In genomic region chr5:3216053-3216452, GRCm38 (mm10) we compare ENCODE assay signal across 18 mouse cellular contexts.
"Had no signal": no experiment of that assay in that cellular context is flagged by ENCODE, and none has a peak within 500 bp of the region (broad histone marks: within the 10 kb centered on the region; RNA-seq: fewer than 3 reads in every experiment).

No protein-coding gene starts in this region.

- H3K9ac ChIP-seq: kidney, embryonic 15.5 days; limb, embryonic 12.5 days; limb, embryonic 15.5 days; liver, embryonic 14.5 days; liver, postnatal 0 days; lung, embryonic 14.5 days; stomach, embryonic 15.5 days had no signal

- H3K9me3 ChIP-seq: kidney, embryonic 15.5 days; limb, embryonic 12.5 days; limb, embryonic 15.5 days; megakaryocyte, embryonic 14.5 days; stomach, embryonic 15.5 days had no signal

- H3K27ac ChIP-seq: kidney, embryonic 15.5 days; limb, embryonic 12.5 days; limb, embryonic 15.5 days; liver, embryonic 14.5 days; macrophage; stomach, embryonic 15.5 days had no signal

- H3K4me1 ChIP-seq: kidney, embryonic 15.5 days; limb, embryonic 15.5 days; stomach, embryonic 15.5 days had no signal

- H3K27me3 ChIP-seq: kidney, embryonic 15.5 days; limb, embryonic 12.5 days; limb, embryonic 15.5 days; megakaryocyte, embryonic 14.5 days; stomach, embryonic 15.5 days had no signal

- DNase-seq: kidney, adult 2 months; kidney, postnatal 10 days; kidney, postnatal 36 days; left cerebral cortex, postnatal 4 days; liver, postnatal 0 days; lung, embryonic 14.5 days; midbrain, embryonic 14.5 days; thymus, postnatal 25 days had no signal

- H3K4me3 ChIP-seq: kidney, embryonic 15.5 days; limb, embryonic 12.5 days; limb, embryonic 15.5 days; megakaryocyte, embryonic 14.5 days; stomach, embryonic 15.5 days had no signal

- H3K4me2 ChIP-seq: kidney, embryonic 15.5 days; limb, embryonic 12.5 days; limb, embryonic 15.5 days; liver, embryonic 11.5 days; lung, embryonic 14.5 days; midbrain, embryonic 11.5 days; stomach, embryonic 15.5 days had no signal

- H3K36me3 ChIP-seq: kidney, embryonic 15.5 days; limb, embryonic 12.5 days; limb, embryonic 15.5 days; stomach, embryonic 15.5 days had no signal

- ATAC-seq: liver, postnatal 0 days; lung, postnatal 0 days had no signal
